9 mouse cellular contexts compared by ENCODE assay signal in the genomic region with DNA sequence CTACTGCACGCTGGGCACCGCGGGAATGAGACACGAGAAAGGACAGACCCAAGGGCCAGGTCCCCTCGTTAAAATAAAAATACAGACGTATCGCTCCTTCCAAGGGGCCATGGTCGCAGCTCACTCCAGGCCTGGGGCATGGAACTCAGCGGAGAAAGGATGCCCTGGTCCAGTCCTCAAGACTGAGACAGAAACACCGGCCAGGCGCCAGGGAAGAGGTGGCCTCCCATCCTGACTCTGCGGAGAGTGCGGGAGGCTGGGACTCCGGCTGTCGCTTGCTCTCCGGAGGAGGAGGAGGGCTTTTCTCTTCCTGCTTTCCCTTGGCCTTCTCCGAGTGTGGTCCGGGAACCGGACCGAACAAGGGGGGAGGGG. TPM values are rescaled to one million over a fixed set of nuclear protein-coding genes. Genes with fewer than 3 reads are reported as not detected.
DNase-seq lines count a peak whose midpoint lies in the region; ATAC-seq and TF ChIP-seq lines count a peak whose summit lies in the region.
"Had no signal": no experiment of that assay in that cellular context is flagged by ENCODE, and none has a peak within 500 bp of the region (broad histone marks: within the 10 kb centered on the region; RNA-seq: fewer than 3 reads in every experiment).

No protein-coding gene starts in this region.

- no peak for TF ChIP-seq CTCF in cerebellum, adult 2 months (IDR thresholded peaks at IDR 0.05; ENCODE audit: borderline replicate concordance, insufficient read depth, low read depth, low read length)
- no peak for TF ChIP-seq CTCF in brain, embryonic 14.5 days (IDR thresholded peaks at IDR 0.05; ENCODE audit: borderline replicate concordance, extremely low read depth, insufficient read depth, insufficient read length)

- peak; percentile 38 to 54 for DNase-seq in cerebellum, postnatal 10 days
- no peak for DNase-seq in cerebellum, adult 2 months
- peak; percentile 62 for DNase-seq in brain, embryonic 14.5 days (ENCODE audit: low read depth)
- DNase-seq in heart, postnatal 4 days = peak; percentile 26
- DNase-seq in midbrain, embryonic 11.5 days (ENCODE audit: low spot score, missing footprints) = no peak
- DNase-seq in right cerebral cortex, adult 18-20 months = no peak
- no peak for DNase-seq in frontal cortex, postnatal 36 days (ENCODE audit: low spot score in 2 of 2)
- DNase-seq in thymus, adult 18-20 months = no peak

- TF ChIP-seq POLR2A in cerebellum, adult 2 months (IDR thresholded peaks at IDR 0.05; ENCODE audit: borderline replicate concordance, insufficient read depth, low read length) = no peak
- TF ChIP-seq POLR2A in brain, embryonic 14.5 days (IDR thresholded peaks at IDR 0.05; ENCODE audit: borderline replicate concordance, extremely low read depth, insufficient read depth, insufficient read length, poor library complexity, severe bottlenecking) = no peak

- H3K36me3 ChIP-seq in midbrain, embryonic 11.5 days (ENCODE audit: control insufficient read depth, insufficient read depth, low read length) = no peaks in the 10 kb centered on the region

- H3K27me3 ChIP-seq in cerebellum, adult 2 months (ENCODE audit: control insufficient read depth, insufficient read depth, low read length) = peaks cover 48% of the 10 kb centered on the region
- H3K27me3 ChIP-seq in midbrain, embryonic 11.5 days (ENCODE audit: control insufficient read depth, insufficient read depth, low read length) = peaks cover 94% of the 10 kb centered on the region

- H3K27ac ChIP-seq in cerebellum, adult 2 months (ENCODE audit: insufficient read depth, low read length) = no peak overlapping the region
- H3K27ac ChIP-seq in midbrain, embryonic 11.5 days (ENCODE audit: low read depth, low read length) = no peak overlapping the region
- H3K27ac ChIP-seq: heart, adult 2 months had no signal

- no peak overlapping the region for H3K9ac ChIP-seq in midbrain, embryonic 11.5 days (ENCODE audit: low read length)

- H3K4me1 ChIP-seq in cerebellum, adult 2 months (ENCODE audit: control insufficient read depth, insufficient read depth, low read length) = no peaks in the 10 kb centered on the region
- peaks cover 32% of the 10 kb centered on the region for H3K4me1 ChIP-seq in midbrain, embryonic 11.5 days (ENCODE audit: control insufficient read depth, insufficient read depth, low read length)

- peak overlapping the region; percentile 55 for H3K4me2 ChIP-seq in midbrain, embryonic 11.5 days

- H3K9me3 ChIP-seq in midbrain, embryonic 11.5 days (ENCODE audit: control insufficient read depth, low read length) = no peaks in the 10 kb centered on the region

- no peak for ATAC-seq in midbrain, embryonic 11.5 days (ENCODE audit: low FRiP score)

- H3K4me3 ChIP-seq in cerebellum, adult 2 months (replicated peaks; ENCODE audit: insufficient read depth, low read depth, low read length) = no peak overlapping the region
- peak overlapping the region; percentile 33 for H3K4me3 ChIP-seq in midbrain, embryonic 11.5 days (ENCODE audit: low read depth, low read length)

- WGBS in cerebellum, adult 2 months = 2% methylated on average over 20 of the region's 20 CpGs
- WGBS in midbrain, embryonic 11.5 days = under 1% methylated on average over 20 of the region's 20 CpGs

RNA-seq across cellular contexts. Expression of a gene that starts 2.9 kb away (rescaled TPM):
- polyA plus RNA-seq in cerebellum, adult 2 months (2012; rRNA removed) = not detected in 2 replicates
- polyA plus RNA-seq in brain, embryonic 14.5 days (2012; rRNA removed) = 0.90 and 1.4 TPM in 2 replicates
- total RNA-seq in heart, postnatal 4 days (2021) = not detected
- 0.60 and 0.77 TPM in 2 replicates for polyA plus RNA-seq in midbrain, embryonic 11.5 days (2014; fragmentation: Nextera tagmentation; extraction: Ambion mirVana)
- total RNA-seq: heart, adult 2 months had no signal
- polyA plus RNA-seq: heart, adult 2 months had no signal

RNA-seq across cellular contexts. Expression of a gene that starts 59.6 kb away (rescaled TPM):
- polyA plus RNA-seq in cerebellum, adult 2 months (2012; rRNA removed) = 109 and 110 TPM in 2 replicates
- 73.8 and 98.7 TPM in 2 replicates for polyA plus RNA-seq in brain, embryonic 14.5 days (2012; rRNA removed)
- 10 to 100 TPM; 23.3 to 24.0 TPM for total RNA-seq in heart, postnatal 4 days (2021)
- 7.6 and 9.7 TPM in 2 replicates for polyA plus RNA-seq in midbrain, embryonic 11.5 days (2014; fragmentation: Nextera tagmentation; extraction: Ambion mirVana)

Comparison
In these comparisons a context has a peak if more than half of its experiments do, and no peak if none do; other contexts are left out.
1. DNase-seq: peak in cerebellum, postnatal 10 days (2 of 2), brain, embryonic 14.5 days (single experiment) and heart, postnatal 4 days (single experiment); none in cerebellum, adult 2 months (0 of 2), midbrain, embryonic 11.5 days (single experiment), right cerebral cortex, adult 18-20 months (single experiment), frontal cortex, postnatal 36 days (0 of 2) and thymus, adult 18-20 months (0 of 2).